ENCODE assay signal across 16 mouse cellular contexts in the genomic region with DNA sequence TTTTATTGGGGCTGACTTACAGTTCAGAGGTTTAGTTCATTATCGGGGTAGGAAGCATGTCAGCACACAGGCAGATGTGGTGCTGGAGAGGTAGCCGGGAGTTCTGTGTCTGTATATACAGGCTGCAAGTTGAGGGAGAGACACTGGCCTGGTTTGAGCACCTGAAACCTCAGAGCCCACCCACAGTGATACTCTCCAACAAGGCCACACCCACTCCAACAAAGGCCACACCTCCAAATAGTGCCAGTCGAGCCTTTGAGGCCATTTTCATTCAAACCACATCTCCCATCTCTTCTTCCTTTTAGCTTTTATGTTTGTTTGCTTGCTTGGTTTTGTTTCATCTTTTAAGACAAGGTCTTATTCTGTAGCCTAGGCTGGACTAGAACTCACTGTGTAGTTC.
"Had no signal": no experiment of that assay in that cellular context is flagged by ENCODE, and none has a peak within 500 bp of the region (broad histone marks: within the 10 kb centered on the region; RNA-seq: fewer than 3 reads in every experiment).

No protein-coding gene starts in this region.

- DNase-seq: heart, postnatal 10 days; heart, postnatal 14 days; heart, postnatal 36 days; heart, postnatal 4 days; kidney, adult 11 months; kidney, adult 18-20 months; kidney, adult 2 months; kidney, adult 8-10 months; kidney, adult 9 months; kidney, postnatal 10 days; kidney, postnatal 14 days; kidney, postnatal 25 days; kidney, postnatal 36 days; kidney, postnatal 4 days; layer of hippocampus, adult 9-11 months; layer of hippocampus, postnatal 36 days had no signal
